Mouse (Mus musculus) hematopoietic stem cell, adult 5-6 weeks (primary cell): Measurements from ENCODE around the gene Pnn. TPM values are rescaled to one million over a fixed set of nuclear protein-coding genes. Genes with fewer than 3 reads are reported as not detected.

Experiments used
- total RNA-seq: library from RNA; stranded (forward); fragments of 172-1452, 232-1000 nt; gene quantifications from 2 replicates; pipeline ENCODE4 v1.2.3, GENCODE M21; 2017

Gene Pnn
- total RNA-seq, 1 experiment from 2014 or later: 120 TPM

Other genes starting within 250 kb of the Pnn start
- 20.8 and 21.8 TPM in 2 replicates for gene Sec23a, start 54.9 kb upstream of the Pnn start, total RNA-seq
- 16.6 and 21.7 TPM in 2 replicates for gene Gemin2, start 53.5 kb upstream of the Pnn start, total RNA-seq
- 38.4 and 52.5 TPM in 2 replicates for gene Trappc6b, start 5.4 kb upstream of the Pnn start, total RNA-seq
- 107 and 216 TPM in 2 replicates for gene Mia2, start 28.9 kb downstream of the Pnn start, total RNA-seq
- gene Fbxo33, start 152.8 kb downstream of the Pnn start, total RNA-seq: 51.4 and 58.1 TPM in 2 replicates